Mouse (Mus musculus): ENCODE data around the gene Adamtsl3. TPM values are rescaled to one million over a fixed set of nuclear protein-coding genes. Genes with fewer than 3 reads are reported as not detected.

The Adamtsl3 gene
- polyA plus RNA-seq, 1 experiment from 2014 or later = 2.2 TPM

DNA sequence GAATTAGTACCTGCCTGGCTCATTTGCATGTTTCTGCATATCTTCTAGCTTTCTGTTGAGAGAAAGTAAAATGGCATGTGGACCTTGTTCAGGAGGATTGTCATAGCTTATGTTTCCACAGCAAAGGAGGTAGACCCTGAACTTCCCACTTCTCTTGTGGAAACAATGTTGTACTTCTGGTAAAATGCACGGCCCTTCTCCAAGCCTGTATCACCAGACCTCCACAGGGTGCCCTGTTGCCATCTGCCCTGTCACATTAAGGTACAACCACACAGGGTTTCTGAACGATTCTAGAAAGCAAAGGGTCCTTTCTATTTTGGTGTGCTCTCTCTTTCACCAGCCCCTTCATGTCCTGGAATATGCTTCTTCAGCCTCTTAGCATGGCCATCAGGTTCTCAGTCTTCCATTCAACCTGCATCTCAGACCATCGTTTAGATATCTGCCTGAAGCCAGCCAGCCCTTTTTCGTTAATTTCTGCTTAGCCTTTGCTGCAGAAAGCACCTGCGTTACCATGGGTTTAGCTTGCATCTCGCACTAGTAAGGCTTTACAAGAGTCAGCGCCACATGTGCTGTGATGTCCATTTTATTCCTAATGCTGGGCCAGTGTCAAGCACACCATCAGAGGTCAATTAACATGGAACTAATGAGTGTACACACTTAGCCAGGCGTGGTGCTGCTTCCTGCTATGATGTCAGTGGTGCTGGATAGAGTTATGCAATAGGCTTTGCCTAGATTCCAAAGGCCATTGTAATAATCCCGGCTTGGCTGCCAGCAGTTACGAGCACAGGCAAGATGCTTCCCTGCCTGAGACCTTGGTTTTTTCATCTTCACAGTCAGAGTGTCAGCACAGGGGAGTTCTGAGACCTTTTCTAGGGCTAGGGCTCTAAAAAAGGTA lies 143.6 kb downstream of the Adamtsl3 start:
- Histone ChIP-seq H3K9me3 (ENCODE audit: control insufficient read depth, low read length) (no peaks in the 10 kb centered on the region), H3K9ac (ENCODE audit: low read length) (no peak overlapping the region), H3K27me3 (ENCODE audit: control insufficient read depth, insufficient read depth, low read length) (no peaks in the 10 kb centered on the region), H3K4me3 (ENCODE audit: low read depth, low read length) (no peak overlapping the region), H3K36me3 (ENCODE audit: control insufficient read depth, insufficient read depth, low read length) (no peaks in the 10 kb centered on the region), H3K4me1 (replicated peaks; ENCODE audit: control insufficient read depth, insufficient read depth) (no peaks in the 10 kb centered on the region), H3K4me2 (replicated peaks; ENCODE audit: low read depth) (no peak overlapping the region), H3K27ac (replicated peaks) (no peak overlapping the region)
- DNase-seq (ENCODE audit: low spot score) (peak; percentile 30), ATAC-seq (ENCODE audit: low FRiP score, low TSS enrichment) (peak; percentile 93)
- 64% methylated on average over 10 of the region's 10 CpGs for WGBS
- TF ChIP-seq EP300 (optimal IDR thresholded peaks at IDR 0.05) = no peak
- TF ChIP-seq CTCF (IDR thresholded peaks at IDR 0.05; ENCODE audit: low read depth) = no peak

DNA sequence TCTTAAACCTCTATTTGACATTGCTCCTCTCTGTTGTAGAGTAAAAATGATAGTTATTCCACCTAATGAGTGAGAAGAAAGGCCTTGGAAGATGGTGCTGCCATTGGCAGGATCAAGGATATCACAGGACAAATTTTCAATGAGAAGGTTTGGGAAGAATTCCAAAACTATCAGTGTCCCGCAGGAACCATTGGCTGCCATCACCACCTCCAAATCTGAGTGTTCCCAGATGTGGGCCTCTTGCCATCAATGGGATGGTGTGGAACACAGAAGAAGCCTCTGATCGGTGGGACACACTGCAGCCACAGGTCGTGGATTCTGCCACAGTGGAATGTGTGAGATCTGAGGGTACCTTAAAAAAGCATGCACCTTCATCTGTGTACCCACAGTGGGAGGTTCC lies 147.9 kb downstream of the Adamtsl3 start:
- H3K36me3 ChIP-seq (ENCODE audit: control insufficient read depth, insufficient read depth, low read length) = no peaks in the 10 kb centered on the region
- TF ChIP-seq EP300 (optimal IDR thresholded peaks at IDR 0.05) = no peak
- no peak for TF ChIP-seq CTCF (IDR thresholded peaks at IDR 0.05; ENCODE audit: low read depth)
- no peak for ATAC-seq (ENCODE audit: low FRiP score, low TSS enrichment)

DNA sequence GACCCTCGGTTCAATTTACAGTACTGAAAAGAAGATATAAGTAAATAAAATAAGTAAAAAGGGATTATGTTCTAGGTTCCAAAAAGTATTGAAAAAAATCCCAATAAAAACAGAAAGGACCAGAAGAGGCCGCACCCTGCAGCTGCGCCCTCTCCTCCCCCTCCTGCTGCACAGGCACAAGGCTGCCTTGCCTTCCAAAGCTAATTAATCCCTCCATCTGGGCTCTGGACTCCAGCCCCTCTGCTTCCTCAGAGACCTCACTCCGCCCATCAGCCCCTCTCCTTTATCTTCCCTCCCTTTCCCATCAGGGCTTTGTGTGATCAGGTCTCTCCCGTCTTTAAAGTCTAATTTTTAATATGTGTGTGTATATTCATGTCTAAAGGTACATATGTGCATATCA lies 149.3 kb downstream of the Adamtsl3 start:
- ATAC-seq (ENCODE audit: low FRiP score, low TSS enrichment) (no peak), DNase-seq (ENCODE audit: low spot score) (no peak)
- H3K4me2 ChIP-seq (replicated peaks; ENCODE audit: low read depth) = no peak overlapping the region
- 34% methylated on average over 5 of the region's 5 CpGs for WGBS
- H3K4me3 ChIP-seq (ENCODE audit: low read depth, low read length) = no peak overlapping the region
- no peaks in the 10 kb centered on the region for H3K9me3 ChIP-seq (ENCODE audit: control insufficient read depth, low read length)
- no peaks in the 10 kb centered on the region for H3K36me3 ChIP-seq (ENCODE audit: control insufficient read depth, insufficient read depth, low read length)
- H3K4me1 ChIP-seq (replicated peaks; ENCODE audit: control insufficient read depth, insufficient read depth) = no peaks in the 10 kb centered on the region
- TF ChIP-seq EP300 (optimal IDR thresholded peaks at IDR 0.05) (no peak), CTCF (IDR thresholded peaks at IDR 0.05; ENCODE audit: low read depth) (no peak)
- no peaks in the 10 kb centered on the region for H3K27me3 ChIP-seq (ENCODE audit: control insufficient read depth, insufficient read depth, low read length)
- H3K9ac ChIP-seq (ENCODE audit: low read length) = no peak overlapping the region
- no peak overlapping the region for H3K27ac ChIP-seq (replicated peaks)

More for the DNA sequence above, 147.9 kb downstream of the Adamtsl3 start:
- WGBS = 79% methylated on average over 3 of the region's 3 CpGs
- Histone ChIP-seq H3K27me3 (ENCODE audit: control insufficient read depth, insufficient read depth, low read length) (no peaks in the 10 kb centered on the region), H3K9me3 (ENCODE audit: control insufficient read depth, low read length) (no peaks in the 10 kb centered on the region), H3K4me3 (ENCODE audit: low read depth, low read length) (no peak overlapping the region), H3K4me2 (replicated peaks; ENCODE audit: low read depth) (no peak overlapping the region), H3K4me1 (replicated peaks; ENCODE audit: control insufficient read depth, insufficient read depth) (no peaks in the 10 kb centered on the region), H3K27ac (replicated peaks) (no peak overlapping the region), H3K9ac (ENCODE audit: low read length) (no peak overlapping the region)
- no peak for DNase-seq (ENCODE audit: low spot score)

DNA sequence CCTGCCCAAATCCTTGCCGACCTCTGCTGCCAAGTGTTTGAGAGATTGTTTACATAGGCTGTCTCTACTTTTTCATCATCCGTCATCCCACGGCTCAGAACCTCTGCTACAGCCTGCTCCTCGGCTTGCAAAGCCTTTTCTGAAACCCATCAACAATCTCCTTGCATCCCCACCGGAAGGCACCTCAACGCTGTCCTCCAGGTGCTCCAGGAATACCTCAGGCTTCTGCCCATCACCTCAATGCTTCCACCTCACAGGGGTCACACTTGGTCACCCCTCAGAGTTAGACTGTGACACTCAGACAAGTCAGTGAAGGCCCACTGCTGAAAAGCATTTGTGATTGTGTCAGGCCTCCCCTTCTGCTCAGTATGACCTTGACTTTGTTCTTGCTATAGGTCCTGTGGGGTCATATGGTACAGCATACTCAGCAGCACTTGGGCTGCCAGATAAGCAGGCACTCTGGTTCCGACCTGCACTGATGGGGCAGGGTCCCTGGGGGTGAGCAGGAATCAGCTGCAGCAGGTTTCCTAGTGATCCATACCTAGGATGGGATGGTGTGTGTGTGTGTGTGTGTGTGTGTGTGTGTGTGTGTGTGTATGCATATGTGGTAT lies 150.0 kb downstream of the Adamtsl3 start:
- DNase-seq (ENCODE audit: low spot score) (no peak), ATAC-seq (ENCODE audit: low FRiP score, low TSS enrichment) (no peak)
- WGBS = 27% methylated on average over 7 of the region's 7 CpGs
- Histone ChIP-seq H3K36me3 (ENCODE audit: control insufficient read depth, insufficient read depth, low read length) (no peaks in the 10 kb centered on the region), H3K4me1 (replicated peaks; ENCODE audit: control insufficient read depth, insufficient read depth) (no peaks in the 10 kb centered on the region), H3K9me3 (ENCODE audit: control insufficient read depth, low read length) (no peaks in the 10 kb centered on the region), H3K4me2 (replicated peaks; ENCODE audit: low read depth) (no peak overlapping the region), H3K9ac (ENCODE audit: low read length) (no peak overlapping the region), H3K27ac (replicated peaks) (no peak overlapping the region), H3K4me3 (ENCODE audit: low read depth, low read length) (no peak overlapping the region), H3K27me3 (ENCODE audit: control insufficient read depth, insufficient read depth, low read length) (no peaks in the 10 kb centered on the region)
- TF ChIP-seq EP300 (optimal IDR thresholded peaks at IDR 0.05) = no peak
- TF ChIP-seq CTCF (IDR thresholded peaks at IDR 0.05; ENCODE audit: low read depth) = no peak

DNA sequence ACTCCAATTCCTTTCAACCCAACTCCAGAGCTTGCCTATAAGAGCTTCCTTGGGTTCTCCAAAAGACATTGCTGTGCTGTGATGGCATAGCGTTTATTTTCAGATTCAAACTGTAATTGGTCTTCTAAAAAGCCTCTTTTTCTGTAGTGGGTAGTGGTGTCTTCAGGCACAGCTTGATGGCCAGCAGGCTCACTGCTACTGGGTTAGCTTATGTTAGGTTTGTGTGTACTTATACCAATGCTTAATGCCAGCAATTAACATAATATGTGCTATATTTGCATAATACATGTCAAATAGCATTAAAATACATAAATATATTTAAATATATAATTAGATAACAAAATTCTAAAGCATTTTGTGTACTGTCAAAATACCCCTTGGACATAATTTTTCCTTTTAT lies 155.5 kb downstream of the Adamtsl3 start:
- 78% methylated on average over 1 of the region's 1 CpGs for WGBS
- TF ChIP-seq CTCF (IDR thresholded peaks at IDR 0.05; ENCODE audit: low read depth) = no peak
- TF ChIP-seq EP300 (optimal IDR thresholded peaks at IDR 0.05) = no peak

DNA sequence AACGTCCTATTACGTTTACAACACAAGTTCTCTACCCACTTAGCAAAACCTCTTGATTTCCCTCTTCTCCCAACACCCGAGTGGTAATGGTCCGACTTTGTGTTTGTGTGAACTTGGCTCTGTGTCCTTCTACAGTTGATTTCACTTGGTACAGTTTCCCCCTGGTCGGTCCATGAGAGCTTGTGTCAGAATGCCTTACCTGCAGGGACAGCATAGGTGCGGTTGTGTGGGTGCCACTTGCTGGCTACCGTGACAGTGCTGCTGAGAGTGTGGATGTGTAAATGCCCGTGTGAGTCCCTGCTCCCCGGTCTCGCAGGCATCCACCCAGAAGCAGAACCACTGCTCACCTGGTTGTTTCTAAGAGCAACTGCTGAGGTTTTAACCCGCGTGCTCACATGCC lies 157.4 kb downstream of the Adamtsl3 start:
- DNase-seq (ENCODE audit: low spot score) (no peak), ATAC-seq (ENCODE audit: low FRiP score, low TSS enrichment) (no peak)
- H3K27ac ChIP-seq (replicated peaks) = no peak overlapping the region
- H3K4me2 ChIP-seq (replicated peaks; ENCODE audit: low read depth) = no peak overlapping the region
- TF ChIP-seq EP300 (optimal IDR thresholded peaks at IDR 0.05) (no peak), CTCF (IDR thresholded peaks at IDR 0.05; ENCODE audit: low read depth) (no peak)
- no peaks in the 10 kb centered on the region for H3K36me3 ChIP-seq (ENCODE audit: control insufficient read depth, insufficient read depth, low read length)
- 93% methylated on average over 12 of the region's 12 CpGs for WGBS
- no peak overlapping the region for H3K4me3 ChIP-seq (ENCODE audit: low read depth, low read length)
- H3K4me1 ChIP-seq (replicated peaks; ENCODE audit: control insufficient read depth, insufficient read depth) = no peaks in the 10 kb centered on the region
- H3K9me3 ChIP-seq (ENCODE audit: control insufficient read depth, low read length) = no peaks in the 10 kb centered on the region
- no peaks in the 10 kb centered on the region for H3K27me3 ChIP-seq (ENCODE audit: control insufficient read depth, insufficient read depth, low read length)
- H3K9ac ChIP-seq (ENCODE audit: low read length) = no peak overlapping the region

More for the DNA sequence above, 155.5 kb downstream of the Adamtsl3 start:
- H3K36me3 ChIP-seq (ENCODE audit: control insufficient read depth, insufficient read depth, low read length) = no peaks in the 10 kb centered on the region
- DNase-seq (ENCODE audit: low spot score) = no peak
- no peaks in the 10 kb centered on the region for H3K9me3 ChIP-seq (ENCODE audit: control insufficient read depth, low read length)
- ATAC-seq (ENCODE audit: low FRiP score, low TSS enrichment) = no peak
- H3K9ac ChIP-seq (ENCODE audit: low read length) = no peak overlapping the region
- H3K4me2 ChIP-seq (replicated peaks; ENCODE audit: low read depth) = no peak overlapping the region
- no peaks in the 10 kb centered on the region for H3K27me3 ChIP-seq (ENCODE audit: control insufficient read depth, insufficient read depth, low read length)
- no peaks in the 10 kb centered on the region for H3K4me1 ChIP-seq (replicated peaks; ENCODE audit: control insufficient read depth, insufficient read depth)
- H3K27ac ChIP-seq (replicated peaks) = no peak overlapping the region
- H3K4me3 ChIP-seq (ENCODE audit: low read depth, low read length) = no peak overlapping the region

Measured in stomach, postnatal 0 days (tissue).